Mouse (Mus musculus) retina, postnatal 7 days (tissue): ENCODE data around the gene Traf3.

Experiments used
- DNase-seq: peaks from one replicate; pipeline ENCODE4 v3.0.0-alpha.2; 2012; ENCODE audit warnings: low read depth, low spot score

Traf3 gene

DNA sequence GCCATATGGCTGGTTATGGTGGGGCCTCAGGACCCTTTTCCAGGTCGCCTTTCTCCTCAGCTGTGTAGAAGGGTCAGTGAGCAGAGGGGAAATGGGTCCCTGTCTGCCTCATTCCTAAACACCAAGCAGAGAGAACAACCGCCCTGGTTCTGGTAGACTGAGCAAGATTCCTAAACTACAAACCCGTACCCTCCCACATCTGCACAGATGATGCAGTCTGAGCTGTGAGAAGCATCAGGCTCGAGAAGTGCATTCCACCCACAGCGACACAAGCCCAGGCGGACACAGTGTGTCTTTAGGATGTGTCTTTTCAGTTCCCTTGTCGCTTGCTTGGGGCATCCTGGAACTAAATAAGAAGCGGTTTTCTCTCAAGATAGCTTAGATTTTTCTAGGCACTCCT, 83.9 kb downstream of the Traf3 start:
- no peak for DNase-seq

DNA sequence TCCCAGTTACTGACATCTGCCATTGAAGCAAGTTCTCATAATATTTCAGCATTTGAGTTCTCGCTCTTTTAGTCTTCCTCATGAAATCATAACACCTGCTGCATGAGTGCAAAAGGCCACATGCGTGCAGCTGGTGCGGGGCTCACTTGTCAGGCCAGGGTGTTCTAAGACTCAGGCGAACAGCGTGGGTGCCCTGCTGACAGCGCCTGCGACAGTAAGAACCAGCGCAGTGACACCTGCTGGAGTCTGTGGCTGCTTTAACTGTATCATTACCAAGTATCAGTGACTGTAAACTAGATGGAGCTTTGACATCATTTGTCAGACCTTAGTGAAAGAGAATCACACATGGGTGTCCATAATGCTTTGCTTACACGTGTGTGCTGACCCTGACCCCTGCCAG, 85.1 kb downstream of the Traf3 start:
- no peak for DNase-seq

DNA sequence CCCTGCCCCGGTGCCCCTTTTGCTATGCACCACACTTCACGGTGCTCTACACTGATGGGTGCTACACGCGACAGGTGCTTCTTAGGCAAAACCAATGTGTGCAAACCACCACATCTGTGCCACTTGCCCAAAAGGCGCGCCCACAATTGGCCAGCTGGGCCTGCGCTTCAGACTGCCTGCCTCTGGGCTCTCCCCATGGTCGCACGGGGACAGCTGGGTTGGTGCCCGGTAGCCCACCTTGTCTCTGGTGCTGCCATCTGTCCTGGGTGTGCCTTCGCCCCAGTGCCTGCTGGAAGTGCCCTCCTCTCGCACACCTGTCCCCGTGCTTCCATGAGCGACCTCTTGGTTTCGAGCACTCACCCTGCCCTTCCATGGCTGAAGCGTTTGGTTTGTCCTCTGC, 97.5 kb downstream of the Traf3 start:
- no peak for DNase-seq

DNA sequence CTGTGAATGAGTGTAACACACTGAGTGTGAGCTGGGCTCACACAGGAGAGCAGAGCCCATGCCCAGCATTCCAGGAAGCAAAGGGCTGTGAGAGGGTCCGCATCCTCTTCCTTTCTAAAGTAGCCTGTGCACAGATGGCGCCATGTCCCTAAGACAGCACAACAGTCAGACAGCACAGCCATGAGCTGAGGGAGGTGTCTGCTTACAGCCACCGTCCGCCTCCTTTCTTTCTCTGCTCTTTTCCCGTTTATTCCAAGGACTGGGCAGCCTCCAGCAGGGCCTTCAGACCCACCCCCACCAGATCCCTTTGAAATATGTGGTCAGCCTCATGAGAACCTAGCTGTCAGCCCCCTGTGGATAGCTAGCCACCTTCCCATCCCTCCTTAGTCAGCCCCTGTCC, 99.0 kb downstream of the Traf3 start:
- no peak for DNase-seq

DNA sequence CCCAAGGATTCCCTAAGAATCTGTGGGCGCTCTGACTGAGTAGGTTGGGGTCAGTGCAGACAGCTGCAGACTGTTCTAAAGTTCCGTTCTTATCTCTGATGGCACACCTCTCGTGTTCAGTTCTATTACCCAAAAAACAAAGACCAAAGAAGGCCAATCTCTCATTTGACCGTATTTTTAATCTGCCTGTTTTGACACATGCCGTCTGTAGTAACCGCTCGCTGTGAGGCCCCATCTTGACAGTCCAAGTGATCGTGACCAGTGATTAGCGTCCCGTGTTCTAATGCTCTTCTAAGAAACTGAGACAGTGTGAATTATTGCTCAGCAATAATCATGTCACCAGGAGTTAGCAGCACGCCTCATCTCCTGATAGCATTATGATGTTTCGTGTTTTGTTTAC, 100.4 kb downstream of the Traf3 start:
- DNase-seq: no peak

DNA sequence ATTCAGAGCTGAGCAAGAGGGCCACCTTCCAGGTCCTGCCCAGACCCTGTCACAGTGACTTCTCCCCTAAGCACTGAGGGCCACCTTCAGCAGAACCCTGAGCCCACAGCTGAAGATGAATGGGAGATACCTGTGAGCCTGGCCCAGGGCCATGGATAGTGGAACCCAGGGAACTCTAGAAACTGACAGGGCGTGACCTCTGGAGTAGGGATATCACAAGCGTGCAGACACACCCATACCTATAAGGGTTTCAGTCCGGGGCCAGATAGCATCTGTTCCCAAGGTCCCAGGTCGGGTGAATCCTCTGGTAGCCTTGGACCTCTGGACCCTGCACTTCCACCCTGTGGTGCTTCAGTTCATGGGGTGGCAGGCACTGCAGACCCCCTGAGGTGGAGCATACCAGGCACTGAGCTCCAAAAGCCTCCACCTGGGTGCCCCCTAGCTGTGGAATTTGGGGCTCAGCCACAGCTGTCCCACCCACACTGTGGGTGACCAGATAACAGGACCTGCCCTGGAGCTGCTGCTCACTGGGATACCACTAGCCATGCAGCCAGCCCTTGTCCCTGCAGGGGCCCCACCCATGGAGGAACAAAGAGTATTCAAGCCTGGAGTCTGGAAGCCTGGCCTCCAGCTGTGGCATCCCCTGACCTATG, 101.6 kb downstream of the Traf3 start:
- DNase-seq: no peak

DNA sequence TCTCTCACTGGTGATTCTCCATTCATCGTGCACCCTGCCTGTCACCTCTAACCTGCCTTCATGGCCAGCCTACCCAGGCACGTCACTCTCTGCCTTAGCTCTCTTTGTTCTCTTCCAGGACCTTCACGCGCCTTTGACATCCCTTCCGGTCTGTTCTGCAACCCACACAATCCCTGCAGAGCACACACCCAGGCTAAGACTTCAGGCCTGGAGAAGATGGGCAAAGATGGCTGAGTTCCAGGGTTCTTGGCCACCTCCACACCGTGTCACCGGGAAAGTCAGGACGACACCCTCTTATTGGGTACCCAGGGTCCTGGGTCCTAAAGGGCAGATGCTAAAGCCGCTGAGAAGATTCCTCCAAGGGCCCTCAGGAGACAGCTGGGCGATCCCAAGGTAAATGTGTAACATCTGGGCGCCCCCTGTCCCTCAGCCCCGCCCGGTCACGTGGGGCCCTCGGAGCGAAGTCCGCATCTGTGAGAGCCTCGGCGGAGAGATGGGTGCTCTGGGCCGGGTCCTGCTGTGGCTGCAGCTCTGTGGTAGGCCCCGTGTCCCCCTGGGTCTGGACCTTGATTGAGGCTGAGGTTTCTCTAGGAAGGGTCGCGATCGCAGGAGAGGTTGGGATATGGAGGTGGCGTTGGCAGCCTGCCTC, 104.6 kb downstream of the Traf3 start, which contains the start of gene Amn:
TSS of gene Amn (plus strand) at position 467 of the 649 bp plus-strand sequence.
- DNase-seq: no peak

DNA sequence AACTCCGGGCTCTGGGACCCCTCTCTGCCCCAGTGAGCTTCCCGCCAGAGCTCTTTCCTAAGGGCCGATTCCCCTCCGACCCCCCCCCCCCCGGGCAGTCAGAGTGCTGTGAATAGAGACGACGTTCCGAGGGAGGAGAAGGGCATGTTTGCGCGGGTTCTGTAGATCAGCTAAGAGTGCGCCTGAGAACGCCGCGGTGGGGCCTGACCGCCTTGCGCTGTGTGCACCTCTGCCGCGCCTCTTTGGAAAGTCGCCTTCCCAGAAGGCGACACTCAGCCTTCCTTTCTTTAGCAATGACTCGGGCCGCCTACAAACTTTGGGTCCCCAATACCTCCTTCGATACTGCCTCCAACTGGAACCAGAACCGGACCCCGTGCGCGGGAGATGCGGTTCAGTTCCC, 105.2 kb downstream of the Traf3 start:
- no peak for DNase-seq

DNA sequence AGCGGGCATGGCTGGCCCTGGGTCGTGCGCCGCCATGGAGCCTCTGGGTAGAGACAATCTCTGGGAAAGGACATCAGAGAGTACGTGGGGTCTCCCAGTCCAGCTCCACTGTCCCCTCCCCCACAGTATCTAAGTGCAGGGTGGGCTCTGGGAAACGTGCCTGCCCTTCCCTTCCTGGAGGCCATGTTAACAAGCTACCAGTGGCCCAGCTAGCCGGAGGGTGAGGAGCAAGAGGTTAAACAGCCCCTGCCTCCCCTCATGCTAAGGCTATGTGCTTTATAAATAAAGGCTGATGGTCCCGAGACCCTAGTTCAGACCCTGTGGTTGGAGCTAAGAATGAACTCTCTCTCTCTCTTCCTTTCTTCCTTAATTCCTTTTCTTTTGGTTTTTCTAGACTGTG, 105.8 kb downstream of the Traf3 start:
- DNase-seq: no peak

DNA sequence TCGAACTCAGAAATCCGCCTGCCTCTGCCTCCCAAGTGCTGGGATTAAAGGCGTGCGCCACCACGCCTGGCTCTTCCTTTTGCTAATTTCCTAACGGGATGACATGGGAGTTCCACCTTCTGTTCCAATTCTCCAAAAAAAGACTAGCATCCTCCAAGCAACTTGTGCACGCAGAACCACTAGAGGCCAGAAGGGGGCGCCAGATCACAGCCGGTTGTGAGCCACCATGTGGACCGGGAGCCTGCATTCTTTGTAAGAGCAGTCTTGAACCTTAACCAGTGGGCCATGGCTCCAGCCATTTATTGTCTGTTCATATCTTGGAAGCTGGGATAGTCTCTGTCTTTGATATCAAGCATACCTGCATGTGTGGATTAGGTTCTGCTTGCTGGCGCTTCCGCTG, 106.2 kb downstream of the Traf3 start:
- DNase-seq: peak; percentile 65

DNA sequence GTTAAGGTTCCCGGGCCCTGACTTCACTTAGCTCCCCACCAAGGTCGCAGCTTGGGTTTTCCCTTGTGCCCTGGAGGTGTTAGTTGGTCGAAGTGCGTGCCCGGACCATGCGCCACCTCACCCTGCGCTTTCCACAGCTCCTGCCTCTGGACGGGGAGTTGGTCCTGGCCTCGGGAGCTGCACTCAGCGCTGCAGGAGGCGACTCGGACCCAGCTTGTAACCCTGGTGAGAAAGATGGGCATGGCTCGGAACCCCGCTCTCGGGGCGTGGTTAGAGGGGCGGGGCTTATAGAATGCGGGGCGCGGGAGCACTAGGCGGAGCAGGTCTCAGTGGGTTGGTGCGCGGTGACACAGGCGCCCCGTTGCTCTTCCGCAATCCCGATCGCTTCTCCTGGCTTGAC, 107.8 kb downstream of the Traf3 start:
- no peak for DNase-seq

DNA sequence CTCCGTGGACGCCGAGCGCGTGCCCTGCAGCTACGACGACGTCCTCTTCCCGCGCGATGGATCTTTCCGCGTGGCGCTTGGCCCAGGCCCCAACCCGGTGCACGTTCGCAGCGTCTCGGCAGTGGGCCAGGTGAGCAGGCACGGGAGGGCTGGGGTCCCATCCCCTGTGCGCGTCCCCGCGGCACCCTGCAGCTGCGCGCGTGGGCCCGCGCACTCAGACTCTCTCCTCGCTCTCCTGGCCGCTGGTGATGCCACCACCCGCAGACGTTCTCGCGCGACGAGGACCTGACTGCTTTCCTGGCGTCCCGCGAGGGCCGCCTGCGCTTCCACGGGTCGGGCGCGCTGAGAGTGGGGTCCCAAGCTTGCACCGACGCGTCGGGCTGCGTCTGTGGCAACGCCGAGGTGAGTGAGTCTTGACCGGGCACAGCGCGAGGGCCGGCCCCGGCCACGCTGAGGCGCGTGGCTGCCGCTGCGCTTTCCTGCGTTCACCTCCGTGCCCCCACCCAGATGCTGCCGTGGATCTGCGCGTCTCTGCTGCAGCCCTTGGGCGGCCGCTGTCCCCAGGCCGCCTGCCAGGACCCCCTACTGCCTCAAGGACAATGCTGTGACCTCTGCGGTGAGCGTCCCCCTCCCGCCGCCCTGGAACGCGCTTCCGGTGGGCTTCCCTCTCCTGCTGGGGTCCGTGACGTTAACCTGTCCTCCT, 108.4 kb downstream of the Traf3 start:
- no peak for DNase-seq

DNA sequence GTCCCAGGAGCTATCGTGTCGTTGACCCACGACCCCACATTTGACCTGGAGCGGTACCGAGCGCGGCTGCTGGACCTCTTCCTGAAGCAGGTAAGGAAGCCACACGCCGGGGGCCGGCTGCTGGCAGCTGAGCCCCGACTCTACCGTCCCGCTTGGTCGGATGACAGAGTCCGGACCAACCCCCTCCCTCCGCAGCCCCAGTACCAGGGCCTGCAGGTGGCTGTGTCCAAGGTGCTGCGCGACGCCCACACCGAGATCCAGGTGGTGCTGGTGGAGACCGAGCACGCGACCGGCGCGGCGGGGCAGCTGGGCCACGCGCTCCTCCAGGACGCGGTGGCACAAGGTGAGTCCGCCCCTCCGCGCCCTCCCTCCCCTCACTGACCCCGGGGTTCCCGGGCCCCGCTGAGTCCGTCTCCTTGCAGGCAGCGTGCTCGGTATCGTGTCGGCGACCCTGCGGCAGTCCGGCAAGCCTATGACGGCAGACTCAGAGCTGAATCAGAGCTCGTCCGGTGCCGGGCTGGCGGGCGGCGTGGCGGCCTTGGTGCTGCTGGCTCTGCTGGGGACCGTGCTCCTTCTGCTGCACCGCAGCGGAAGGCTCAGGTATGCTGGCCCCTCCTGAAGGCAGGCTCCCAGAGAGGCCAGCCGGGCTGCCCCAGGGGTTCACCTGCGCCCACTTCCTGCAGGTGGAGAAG, 109.1 kb downstream of the Traf3 start:
- no peak for DNase-seq

DNA sequence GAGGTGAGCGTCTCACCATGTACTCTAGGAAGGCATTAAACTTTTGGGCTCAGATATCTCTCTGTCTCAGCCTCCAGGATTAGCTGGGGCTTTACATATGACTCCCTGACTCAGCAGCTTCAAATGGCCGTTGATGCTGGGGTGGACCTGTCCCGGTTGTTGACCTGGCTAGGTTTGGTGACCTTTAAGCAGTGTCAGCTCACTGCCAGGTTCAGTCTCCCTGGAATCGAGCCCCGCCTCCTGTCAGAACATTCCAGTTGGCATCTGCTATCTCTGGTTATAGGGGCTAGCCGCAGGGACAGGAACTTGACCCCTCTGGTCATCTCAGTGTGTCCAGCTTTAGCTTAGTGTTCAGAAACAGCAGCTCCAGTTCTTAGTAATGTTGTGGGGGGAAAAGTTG, 110.2 kb downstream of the Traf3 start:
- no peak for DNase-seq

DNA sequence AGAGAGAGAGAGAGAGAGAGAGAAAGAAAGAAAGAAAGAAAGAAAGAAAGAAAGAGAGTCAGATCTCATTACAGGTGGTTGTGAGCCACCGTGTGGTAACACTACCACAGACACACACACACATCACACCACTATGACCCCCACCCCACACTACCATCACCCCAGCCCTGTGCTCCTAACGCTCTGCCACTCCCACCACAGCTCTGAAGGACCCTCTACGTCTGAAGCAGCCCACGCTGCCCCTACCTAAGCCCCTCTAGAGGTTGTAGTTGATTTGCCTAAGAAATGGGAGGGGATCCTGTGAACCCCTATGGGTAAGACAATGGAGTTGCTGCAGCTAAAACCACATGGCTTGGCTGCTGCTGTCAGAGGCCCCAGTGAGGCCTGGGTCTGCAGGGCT, 117.4 kb downstream of the Traf3 start:
- DNase-seq: no peak

DNA sequence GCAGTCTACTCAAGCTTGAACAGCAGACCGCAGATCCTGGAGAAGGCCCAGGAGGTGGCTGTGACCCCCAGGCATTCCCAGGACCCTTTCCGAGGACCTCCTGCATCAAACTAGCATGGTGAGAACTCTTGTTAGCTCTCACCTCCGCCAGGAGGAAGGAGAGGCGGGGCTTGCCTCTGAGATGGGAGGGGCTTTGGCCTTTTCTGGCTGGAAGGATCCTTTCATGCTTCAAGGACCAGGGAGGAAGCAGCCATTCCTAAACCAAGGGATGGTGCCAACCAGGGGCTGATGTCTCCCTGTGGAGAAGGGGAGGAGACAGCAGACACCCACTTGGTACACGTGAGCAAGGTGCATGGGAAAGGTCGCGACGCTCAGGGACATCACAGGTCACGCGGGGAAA, 118.4 kb downstream of the Traf3 start:
- no peak for DNase-seq

DNA sequence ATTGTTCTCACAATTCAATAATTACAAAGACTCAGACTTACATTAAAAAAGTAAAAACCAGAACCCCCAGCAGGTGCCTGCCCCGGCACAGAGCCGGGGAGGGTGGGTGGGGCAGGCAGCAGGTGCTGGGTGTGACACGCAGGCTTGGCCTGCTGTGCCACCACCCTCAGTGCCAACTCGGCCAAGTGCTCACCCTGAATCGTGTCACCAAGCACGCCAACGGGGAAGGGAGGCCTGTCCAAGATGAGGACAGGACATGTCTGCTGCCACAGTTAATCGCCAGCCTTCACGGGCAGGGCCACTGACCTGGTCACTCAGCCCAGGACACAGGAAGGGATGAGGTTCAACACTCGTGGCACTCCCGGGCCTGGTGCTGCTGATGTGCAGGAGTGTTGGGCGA, 126.9 kb downstream of the Traf3 start:
- no peak for DNase-seq

DNA sequence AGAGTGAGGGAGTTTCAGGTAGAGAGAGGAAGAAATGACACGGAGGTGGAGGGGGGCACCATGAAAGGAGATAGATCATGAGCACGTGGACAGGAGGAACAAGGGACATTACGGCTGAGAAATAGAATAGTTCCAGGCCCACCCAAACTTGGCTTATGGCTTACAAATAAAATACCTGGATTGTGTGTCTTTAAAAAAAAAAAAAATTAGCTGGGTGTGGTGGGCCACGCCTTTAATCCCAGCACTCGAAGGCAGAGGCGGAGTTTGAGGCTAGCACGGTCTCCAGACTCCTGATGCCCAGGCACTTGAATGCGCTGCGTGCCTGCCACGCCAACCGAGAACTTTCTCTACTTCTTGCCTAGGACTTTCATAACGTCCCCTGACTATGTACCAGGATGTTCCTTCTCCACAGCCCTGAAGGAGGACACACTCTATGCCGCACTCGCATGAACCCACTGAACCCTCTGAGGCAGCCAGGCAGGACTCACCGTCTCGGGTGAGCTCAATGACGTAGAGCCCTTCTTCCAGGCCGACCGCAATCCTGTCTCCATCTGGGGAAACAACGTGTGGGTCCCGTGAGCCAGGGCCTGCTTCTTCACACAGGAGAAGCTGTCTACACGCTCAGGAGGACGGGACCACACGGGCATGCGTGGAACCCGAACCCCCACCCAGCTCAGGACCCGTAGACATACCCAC, 135.3 kb downstream of the Traf3 start:
- DNase-seq: no peak

DNA sequence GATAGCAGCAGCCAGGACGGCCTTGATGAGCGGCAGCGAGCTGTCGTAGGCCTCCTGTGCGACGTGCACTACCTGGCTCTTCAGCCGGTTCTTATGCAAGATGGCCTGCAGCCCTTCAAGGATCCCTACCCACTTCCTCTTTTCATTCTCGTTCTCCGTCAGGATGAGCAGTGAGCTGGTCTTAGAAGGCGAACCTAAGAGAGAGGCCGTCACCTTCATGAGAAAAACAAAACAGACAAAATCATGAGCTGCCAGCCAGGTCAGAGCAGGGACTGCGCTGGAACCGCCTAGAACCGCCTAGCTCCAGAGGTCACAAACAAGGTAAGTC, 135.8 kb downstream of the Traf3 start:
- no peak for DNase-seq

DNA sequence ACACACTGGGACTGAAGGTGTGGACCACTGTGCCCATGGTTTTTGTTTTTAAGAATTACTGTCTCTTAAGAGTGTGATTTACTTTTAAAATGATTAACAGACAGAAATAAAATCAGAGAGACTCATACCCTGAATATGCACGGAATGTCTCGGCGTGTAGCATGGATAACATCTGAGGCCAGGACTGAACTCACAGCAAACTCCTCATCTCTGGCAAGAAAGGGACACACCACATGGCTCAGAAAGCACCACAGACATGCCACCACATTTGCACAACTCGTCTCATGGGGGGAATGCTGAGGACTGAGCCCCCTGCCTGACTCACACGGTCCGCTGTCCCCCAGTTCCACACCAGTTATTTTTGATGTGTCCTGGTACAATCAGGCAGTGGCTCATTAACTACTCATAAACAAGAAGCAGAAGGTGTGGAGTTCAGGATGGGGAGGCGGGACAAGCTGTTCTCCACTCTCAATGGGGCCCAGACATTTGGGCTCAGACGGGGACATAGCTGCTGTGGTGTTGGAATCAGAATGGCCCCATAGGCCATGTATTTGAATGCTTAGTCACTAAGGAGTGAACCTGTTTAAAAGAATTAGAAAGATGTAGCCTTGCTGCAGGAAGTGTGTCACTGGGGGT, 137.7 kb downstream of the Traf3 start:
- no peak for DNase-seq

DNA sequence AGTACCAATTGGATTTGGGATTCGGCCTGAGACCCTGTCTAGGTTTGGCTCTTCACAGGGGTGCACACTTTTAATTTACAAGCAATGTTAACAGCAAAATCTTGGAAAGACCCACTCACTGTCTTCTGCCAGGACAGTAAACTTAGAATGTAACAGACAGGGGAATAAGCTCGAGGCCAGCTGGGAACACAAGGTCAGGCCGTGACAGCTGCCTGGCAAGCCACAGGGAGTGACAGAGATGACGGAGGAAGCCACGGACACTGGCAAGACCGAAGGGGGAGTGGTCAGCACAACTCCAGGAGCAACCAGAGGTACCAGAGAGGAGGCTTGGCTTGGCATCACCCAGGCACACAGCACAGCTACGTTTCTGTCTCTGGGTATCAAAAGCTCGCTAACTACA, 140.7 kb downstream of the Traf3 start:
- no peak for DNase-seq

DNA sequence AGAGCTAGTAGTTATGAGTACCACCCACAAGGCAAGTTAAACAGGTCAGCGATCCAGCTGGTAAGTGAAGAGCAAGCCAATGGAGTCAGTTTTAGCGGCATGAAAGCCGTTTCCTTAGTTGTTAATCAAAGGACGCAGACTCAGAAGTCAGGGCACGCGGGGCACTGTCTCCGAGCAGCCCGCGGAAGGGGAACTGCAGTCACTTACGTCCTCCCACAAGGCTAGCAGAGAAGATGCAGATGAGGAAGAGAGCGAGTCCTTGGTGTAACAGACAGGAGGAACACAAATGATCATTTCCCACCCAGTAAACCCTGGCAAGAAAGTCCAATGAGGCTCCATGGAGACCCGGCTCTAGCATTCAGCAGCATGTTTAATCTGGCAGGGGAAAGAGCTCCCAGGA, 143.1 kb downstream of the Traf3 start:
- DNase-seq: no peak
